Mouse (Mus musculus): Measurements from ENCODE around the gene Vps52.

GRCm38 (mm10) chr17:33953961-33954565 lies 1.5 kb upstream of the Vps52 start:
- TF ChIP-seq POLR2A (IDR thresholded peaks at IDR 0.05; ENCODE audit: control insufficient read depth, extremely low read depth, insufficient read depth, low read length, poor library complexity): no peak
- TF ChIP-seq CTCF (IDR thresholded peaks at IDR 0.05; ENCODE audit: borderline replicate concordance, control insufficient read depth, extremely low read depth, insufficient read depth, low read length, poor library complexity): no peak
